Mouse (Mus musculus) central nervous system, embryonic 18 days (tissue): ENCODE measurements around the gene Flot1. TPM values are rescaled to one million over a fixed set of nuclear protein-coding genes. Genes with fewer than 3 reads are reported as not detected.

ENCODE experiments used
- polyA plus RNA-seq: library from polyadenylated mRNA; depleted of rRNA; stranded (reverse); fragments of >200 nt; gene quantifications from 2 replicates; pipeline ENCODE4 v1.2.3, GENCODE M21; 2012; rRNA removed

The Flot1 gene
- polyA plus RNA-seq: 149 and 160 TPM in 2 replicates

GRCm38 (mm10) chr17:35822964-35823937 lies at the start of gene Flot1:
Gene Flot1, plus strand, starts transcription at chr17:35823230.

DNA sequence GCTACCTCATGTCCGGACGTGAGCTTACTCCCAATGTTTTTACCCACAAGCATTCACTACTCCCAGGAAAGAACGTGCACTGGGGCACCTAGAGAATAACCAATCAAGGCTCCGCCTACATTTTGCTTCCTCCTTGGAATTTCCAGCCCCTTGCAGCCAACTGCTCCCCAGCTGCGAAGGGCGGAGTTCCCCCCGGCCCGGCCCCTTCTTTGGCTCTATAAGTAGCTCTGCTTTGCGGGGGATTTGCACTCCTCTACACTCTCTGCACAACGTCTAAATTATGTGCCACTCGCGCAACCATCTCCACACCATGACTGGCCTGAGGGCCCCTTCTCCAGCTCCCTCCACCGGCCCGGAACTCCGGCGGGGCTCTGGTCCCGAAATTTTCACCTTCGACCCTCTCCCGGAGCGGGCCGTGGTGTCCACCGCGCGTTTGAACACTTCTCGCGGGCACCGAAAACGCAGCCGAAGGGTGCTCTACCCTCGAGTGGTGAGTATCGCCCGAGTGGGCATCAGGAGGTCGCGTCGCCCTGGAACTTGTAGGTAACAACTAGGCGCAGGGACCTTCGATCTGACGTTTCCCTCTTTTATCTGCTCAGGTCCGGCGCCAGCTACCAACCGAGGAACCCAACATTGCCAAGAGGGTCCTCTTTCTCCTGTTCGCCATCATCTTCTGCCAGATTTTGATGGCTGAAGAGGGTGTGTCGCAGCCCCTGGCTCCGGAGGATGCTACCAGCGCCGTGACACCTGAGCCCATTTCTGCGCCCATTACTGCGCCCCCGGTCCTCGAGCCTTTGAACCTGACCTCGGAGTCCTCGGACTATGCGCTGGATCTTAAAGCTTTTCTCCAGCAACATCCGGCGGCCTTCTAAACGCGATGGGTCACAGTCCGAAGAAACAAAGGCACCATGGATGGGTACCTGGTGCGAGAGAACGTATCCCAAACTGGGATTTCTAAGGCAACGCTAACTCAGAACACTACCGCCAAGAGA lies 1.3 kb upstream of the Flot1 start, which contains the start of gene Ier3:
Ier3 (plus strand) TSS at position 246 of the 992 bp plus-strand sequence.

DNA sequence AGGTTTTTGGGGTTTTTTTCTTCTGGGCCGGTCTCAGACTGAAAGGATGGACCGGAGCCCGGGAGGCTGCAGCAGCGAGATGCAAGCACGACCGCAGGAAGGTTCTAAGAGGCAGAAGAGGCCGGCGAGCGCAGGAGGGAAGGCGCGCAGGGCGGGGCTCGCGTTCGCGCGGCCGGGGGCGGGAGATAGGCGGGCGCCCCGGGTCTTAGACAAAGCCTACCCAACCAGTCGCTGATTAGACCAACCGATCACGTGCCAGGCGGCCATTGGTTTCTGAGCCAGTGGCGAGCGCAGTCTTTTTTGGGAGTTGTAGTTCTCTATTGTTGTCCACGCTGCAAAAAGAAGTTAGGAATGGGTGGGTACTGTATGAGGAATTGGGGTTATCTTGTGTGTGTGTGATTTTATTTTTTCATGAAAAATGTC lies 15.1 kb downstream of the Flot1 start, which contains the start of gene Tubb5:
Tubb5 (minus strand) TSS at position 185 of the 423 bp plus-strand sequence.

DNA sequence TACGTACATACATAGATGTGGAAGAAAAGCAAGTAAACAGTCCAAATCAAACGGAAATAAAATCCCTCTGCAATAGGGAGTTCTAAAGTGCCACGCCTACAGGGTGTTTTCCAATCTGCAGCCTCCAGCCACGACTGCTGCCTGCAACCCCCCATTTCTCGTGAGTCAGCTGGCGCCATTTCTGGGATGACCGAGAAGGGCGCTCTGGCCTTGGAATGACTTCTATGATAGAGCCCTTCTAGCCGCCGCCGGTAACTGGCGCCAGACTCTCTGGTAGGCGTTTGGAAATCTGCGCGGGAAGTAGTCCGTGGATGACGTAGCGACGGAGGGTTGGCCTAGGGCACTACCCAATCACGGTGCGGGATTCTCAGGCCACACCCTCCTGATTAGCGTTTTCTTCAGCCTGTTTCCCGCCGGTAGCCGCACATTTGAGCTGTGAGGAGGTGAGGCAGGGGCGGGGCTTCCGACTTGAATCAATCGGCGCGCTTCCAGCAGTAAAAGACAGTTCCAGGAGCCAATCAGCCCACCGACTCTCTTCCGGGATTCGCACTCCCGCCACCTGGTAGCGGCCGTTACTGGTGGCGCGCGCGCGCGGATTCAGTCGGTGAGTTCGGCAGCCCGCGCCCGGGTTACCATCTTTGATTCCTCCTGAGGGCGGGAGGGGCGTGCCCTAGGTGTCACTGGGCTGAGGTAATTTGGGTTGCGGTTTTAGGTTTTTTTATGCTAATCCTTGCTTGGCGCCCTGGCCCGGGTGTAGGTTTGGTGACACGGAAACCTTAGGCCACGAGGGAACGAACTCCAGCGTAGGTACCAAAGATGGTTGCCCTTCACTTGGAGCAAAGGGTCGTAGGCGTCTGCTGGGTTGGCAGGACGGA lies 18.3 kb downstream of the Flot1 start, which contains the start of gene Mdc1:
Mdc1 (plus strand) TSS at position 440 of the 875 bp plus-strand sequence.

GRCm38 (mm10) chr17:35861198-35861857 lies 38.3 kb downstream of the Flot1 start, which contains the start of gene Nrm:
Gene Nrm, plus strand, starts transcription at chr17:35861318.

GRCm38 (mm10) chr17:35865481-35866280 lies 42.7 kb downstream of the Flot1 start, which contains the start of gene Ppp1r18:
Gene Ppp1r18, plus strand, starts transcription at chr17:35865593.

DNA sequence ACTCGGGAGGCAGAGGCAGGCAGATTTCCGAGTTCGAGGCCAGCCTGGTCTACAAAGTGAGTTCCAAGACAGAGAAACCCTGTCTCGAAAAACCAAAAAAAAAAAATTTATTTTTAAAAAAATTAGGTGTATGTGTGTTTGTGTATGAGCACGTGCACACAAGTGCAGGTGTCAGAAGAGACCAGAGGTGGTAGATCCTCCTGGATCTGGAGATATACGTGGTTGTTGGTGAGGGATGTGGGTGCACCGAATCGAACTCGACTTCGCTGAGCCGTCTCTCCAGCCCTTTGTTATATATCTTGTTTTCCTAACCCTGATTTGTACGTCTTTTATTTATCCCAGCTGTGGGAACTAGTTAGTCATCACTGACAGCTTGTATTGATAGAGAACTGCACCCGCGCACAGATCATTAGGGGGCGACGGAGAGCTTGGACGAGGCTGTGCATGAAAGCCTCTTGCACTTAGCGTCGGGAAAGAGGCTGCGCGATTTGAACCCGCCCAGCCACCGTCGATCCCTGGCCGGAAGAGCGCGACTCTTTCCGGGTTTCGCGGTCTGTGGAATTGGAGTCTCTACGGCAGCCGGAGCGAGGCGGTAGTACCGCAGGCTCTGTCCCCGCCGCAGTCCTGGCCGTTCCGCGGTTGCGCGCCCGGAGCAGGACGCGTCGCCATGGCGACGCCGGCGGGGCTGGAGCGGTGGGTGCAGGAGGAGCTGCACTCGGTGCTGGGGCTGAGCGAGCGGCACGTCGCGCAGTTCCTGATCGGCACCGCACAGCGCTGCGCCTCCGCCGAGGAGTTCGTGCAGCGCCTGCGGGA lies 56.4 kb downstream of the Flot1 start, which contains the start of gene Dhx16:
Dhx16 (plus strand) TSS at position 575 of the 813 bp plus-strand sequence.

Other genes starting within 250 kb of the Flot1 start
- not detected in 2 replicates for gene Sfta2, start 221.7 kb upstream of the Flot1 start, polyA plus RNA-seq
- gene Gm9573, start 196.6 kb upstream of the Flot1 start, polyA plus RNA-seq: 0.10 TPM in 1 of 2 replicates, not detected in the other
- 0.04 TPM in 1 of 2 replicates, not detected in the other for gene Mucl3, start 179.5 kb upstream of the Flot1 start, polyA plus RNA-seq
- gene Vars2, start 155.6 kb upstream of the Flot1 start, polyA plus RNA-seq: 37.5 and 41.5 TPM in 2 replicates
- gene Gtf2h4, start 149.5 kb upstream of the Flot1 start, polyA plus RNA-seq: 28.6 and 29.1 TPM in 2 replicates
- gene Ddr1, start 118.6 kb upstream of the Flot1 start, polyA plus RNA-seq: 45.4 and 45.8 TPM in 2 replicates
- gene Ier3, start 1.5 kb upstream of the Flot1 start, polyA plus RNA-seq: 7.9 and 9.5 TPM in 2 replicates
- 2,694 and 2,976 TPM in 2 replicates for gene Tubb5, start 15.1 kb downstream of the Flot1 start, polyA plus RNA-seq
- gene Mdc1, start 18.3 kb downstream of the Flot1 start, polyA plus RNA-seq: 15.9 and 16.6 TPM in 2 replicates
- gene Nrm, start 38.1 kb downstream of the Flot1 start, polyA plus RNA-seq: 18.0 and 21.4 TPM in 2 replicates
- 29.3 and 32.5 TPM in 2 replicates for gene Ppp1r18, start 42.4 kb downstream of the Flot1 start, polyA plus RNA-seq
- 47.6 and 53.6 TPM in 2 replicates for gene Dhx16, start 56.6 kb downstream of the Flot1 start, polyA plus RNA-seq
- gene 2310061I04Rik, start 74.2 kb downstream of the Flot1 start, polyA plus RNA-seq: 93.8 and 104 TPM in 2 replicates
- gene Atat1, start 86.8 kb downstream of the Flot1 start, polyA plus RNA-seq: 448 and 535 TPM in 2 replicates
- gene Mrps18b, start 93.2 kb downstream of the Flot1 start, polyA plus RNA-seq: 52.4 and 53.0 TPM in 2 replicates
- gene Ppp1r10, start 93.2 kb downstream of the Flot1 start, polyA plus RNA-seq: 37.8 and 40.7 TPM in 2 replicates
- 77.3 and 77.5 TPM in 2 replicates for gene Abcf1, start 146.5 kb downstream of the Flot1 start, polyA plus RNA-seq
- gene Gnl1, start 156.6 kb downstream of the Flot1 start, polyA plus RNA-seq: 45.2 and 54.4 TPM in 2 replicates
- 72.9 and 85.4 TPM in 2 replicates for gene Prr3, start 157.0 kb downstream of the Flot1 start, polyA plus RNA-seq
- gene H2-T24, start 197.3 kb downstream of the Flot1 start, polyA plus RNA-seq: 0.26 and 0.44 TPM in 2 replicates
- gene H2-T23, start 209.6 kb downstream of the Flot1 start, polyA plus RNA-seq: 8.9 and 9.5 TPM in 2 replicates
- gene H2-T22, start 219.5 kb downstream of the Flot1 start, polyA plus RNA-seq: 8.2 and 8.8 TPM in 2 replicates
- gene Gm6034, start 219.7 kb downstream of the Flot1 start, polyA plus RNA-seq: not detected in 2 replicates
- 0.04 TPM in 1 of 2 replicates, not detected in the other for gene Gm11127, start 235.1 kb downstream of the Flot1 start, polyA plus RNA-seq